24 mouse cellular contexts compared by ENCODE assay signal in the genomic region with DNA sequence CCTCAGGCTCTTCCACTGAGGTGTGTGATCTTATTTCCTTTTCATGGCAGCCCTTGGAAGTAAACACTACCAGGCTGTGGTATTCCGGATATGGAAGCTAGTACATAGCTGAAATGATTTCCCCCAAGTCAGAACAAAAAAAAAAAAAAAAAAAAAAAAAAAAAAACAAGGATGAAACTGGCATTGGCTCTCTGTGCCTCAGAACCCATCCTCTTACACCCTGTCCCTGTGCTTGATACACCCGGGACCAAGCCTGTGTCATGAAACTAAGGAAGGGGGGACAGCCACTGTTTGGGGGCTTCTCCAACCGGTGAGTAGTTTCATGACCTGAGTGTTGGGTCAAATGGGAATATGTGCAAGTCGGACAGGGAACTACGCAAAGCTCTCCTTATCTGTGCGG.
"Had no signal": no experiment of that assay in that cellular context is flagged by ENCODE, and none has a peak within 500 bp of the region (broad histone marks: within the 10 kb centered on the region; RNA-seq: fewer than 3 reads in every experiment).

No protein-coding gene starts in this region.

- DNase-seq: gastrocnemius, postnatal 14 days; gastrocnemius, postnatal 36 days; heart, adult 18-20 months; heart, postnatal 14 days; heart, postnatal 36 days; kidney, adult 11 months; kidney, adult 2 months; kidney, adult 9 months; kidney, postnatal 14 days; kidney, postnatal 36 days; layer of hippocampus, adult 9-11 months; layer of hippocampus, postnatal 36 days; left cerebral cortex, postnatal 4 days had no signal

- H3K27ac ChIP-seq: heart, embryonic 13.5 days; heart, embryonic 15.5 days; hindbrain, embryonic 13.5 days; hindbrain, embryonic 15.5 days; hindbrain, postnatal 0 days; kidney, embryonic 15.5 days; kidney, postnatal 0 days; limb, embryonic 13.5 days; limb, embryonic 15.5 days; liver, embryonic 12.5 days; liver, embryonic 14.5 days had no signal

- H3K9me3 ChIP-seq: heart, embryonic 13.5 days; heart, embryonic 15.5 days; hindbrain, embryonic 13.5 days; hindbrain, embryonic 15.5 days; kidney, embryonic 15.5 days; limb, embryonic 13.5 days; limb, embryonic 15.5 days; liver, embryonic 12.5 days had no signal

- H3K36me3 ChIP-seq: heart, embryonic 13.5 days; heart, embryonic 15.5 days; hindbrain, embryonic 13.5 days; hindbrain, embryonic 15.5 days; kidney, embryonic 15.5 days; limb, embryonic 13.5 days; limb, embryonic 15.5 days; liver, embryonic 12.5 days had no signal

- H3K27me3 ChIP-seq: heart, embryonic 15.5 days; hindbrain, embryonic 13.5 days; hindbrain, embryonic 15.5 days; kidney, embryonic 15.5 days; limb, embryonic 15.5 days; liver, embryonic 12.5 days had no signal

- H3K9ac ChIP-seq: heart, embryonic 13.5 days; heart, embryonic 15.5 days; hindbrain, embryonic 13.5 days; hindbrain, embryonic 15.5 days; kidney, embryonic 15.5 days; limb, embryonic 13.5 days; limb, embryonic 15.5 days; liver, embryonic 12.5 days; liver, embryonic 14.5 days had no signal

- H3K4me3 ChIP-seq: heart, embryonic 13.5 days; heart, embryonic 15.5 days; hindbrain, embryonic 13.5 days; hindbrain, embryonic 15.5 days; kidney, embryonic 15.5 days; limb, embryonic 13.5 days; limb, embryonic 15.5 days; liver, embryonic 12.5 days had no signal

- H3K4me1 ChIP-seq: hindbrain, embryonic 13.5 days; hindbrain, embryonic 15.5 days; limb, embryonic 13.5 days; limb, embryonic 15.5 days had no signal
